Mouse (Mus musculus) splenic B cell, adult 2 months (primary cell): ENCODE measurements around the gene P3h4.

Source experiments
- DNase-seq: peaks from one replicate; pipeline ENCODE4 v3.0.0-alpha.2; 2011; ENCODE audit warnings: low read depth, low spot score
- H3K27me3 ChIP-seq: 2 replicates; pipeline ENCODE4 v1.6.1; 2012; ENCODE audit warnings: mild to moderate bottlenecking, low read length, moderate library complexity, mixed read lengths; ENCODE audit not compliant: control insufficient read depth, poor library complexity, insufficient read depth, severe bottlenecking
- H3K36me3 ChIP-seq: 2 replicates; pipeline ENCODE4 v1.6.1; 2012; ENCODE audit warnings: mild to moderate bottlenecking, low read length, moderate library complexity, mixed read lengths; ENCODE audit not compliant: control insufficient read depth, poor library complexity, insufficient read depth, severe bottlenecking

P3h4 gene

GRCm38 (mm10) chr11:100389931-100390445 is 24.6 kb downstream of the P3h4 start:
- H3K27me3 ChIP-seq, result no peaks in the 10 kb centered on the region; the same call in 1 of the 2 replicates
- no peaks in the 10 kb centered on the region for H3K36me3 ChIP-seq
- DNase-seq, result no peak

GRCm38 (mm10) chr11:100388588-100388987 is 26.0 kb downstream of the P3h4 start:
- Histone ChIP-seq H3K36me3 (no peaks in the 10 kb centered on the region), H3K27me3 (no peaks in the 10 kb centered on the region)
- DNase-seq, result no peak

- no peak for DNase-seq
- no peaks in the 10 kb centered on the region for H3K27me3 ChIP-seq
Observed at GRCm38 (mm10) chr11:100387589-100388375, 26.9 kb downstream of the P3h4 start.

GRCm38 (mm10) chr11:100387111-100387510 is 27.5 kb downstream of the P3h4 start:
- DNase-seq, result no peak
- no peaks in the 10 kb centered on the region for H3K36me3 ChIP-seq

More at GRCm38 (mm10) chr11:100387589-100388375, 26.9 kb downstream of the P3h4 start:
- H3K36me3 ChIP-seq, result no peaks in the 10 kb centered on the region

GRCm38 (mm10) chr11:100386586-100386985 is 28.1 kb downstream of the P3h4 start:
- DNase-seq, result no peak
- H3K27me3 ChIP-seq, result no peaks in the 10 kb centered on the region
- no peaks in the 10 kb centered on the region for H3K36me3 ChIP-seq

More at GRCm38 (mm10) chr11:100387111-100387510, 27.5 kb downstream of the P3h4 start:
- H3K27me3 ChIP-seq, result no peaks in the 10 kb centered on the region

GRCm38 (mm10) chr11:100385016-100385415 is 29.6 kb downstream of the P3h4 start:
- Histone ChIP-seq H3K36me3 (no peaks in the 10 kb centered on the region), H3K27me3 (no peaks in the 10 kb centered on the region)
- no peak for DNase-seq

GRCm38 (mm10) chr11:100382682-100383081 is 32.0 kb downstream of the P3h4 start:
- H3K36me3 ChIP-seq, result no peaks in the 10 kb centered on the region
- H3K27me3 ChIP-seq, result no peaks in the 10 kb centered on the region
- no peak for DNase-seq

- Histone ChIP-seq H3K27me3 (no peaks in the 10 kb centered on the region), H3K36me3 (no peaks in the 10 kb centered on the region)
- DNase-seq, result no peak
Observed at GRCm38 (mm10) chr11:100379311-100379710, 35.3 kb downstream of the P3h4 start.

GRCm38 (mm10) chr11:100378446-100378845 is 36.2 kb downstream of the P3h4 start:
- Histone ChIP-seq H3K27me3 (no peaks in the 10 kb centered on the region), H3K36me3 (no peaks in the 10 kb centered on the region)
- no peak for DNase-seq

- DNase-seq, result no peak
- Histone ChIP-seq H3K27me3 (no peaks in the 10 kb centered on the region), H3K36me3 (no peaks in the 10 kb centered on the region)
Observed at GRCm38 (mm10) chr11:100377989-100378388, 36.6 kb downstream of the P3h4 start.

GRCm38 (mm10) chr11:100376746-100377389 is 37.8 kb downstream of the P3h4 start:
- no peak for DNase-seq
- H3K36me3 ChIP-seq, result no peaks in the 10 kb centered on the region
- no peaks in the 10 kb centered on the region for H3K27me3 ChIP-seq

GRCm38 (mm10) chr11:100376005-100376404 is 38.6 kb downstream of the P3h4 start:
- no peak for DNase-seq
- Histone ChIP-seq H3K36me3 (no peaks in the 10 kb centered on the region), H3K27me3 (no peaks in the 10 kb centered on the region)

GRCm38 (mm10) chr11:100375127-100375526 is 39.5 kb downstream of the P3h4 start:
- Histone ChIP-seq H3K36me3 (no peaks in the 10 kb centered on the region), H3K27me3 (no peaks in the 10 kb centered on the region)
- no peak for DNase-seq

GRCm38 (mm10) chr11:100371981-100372558 is 42.6 kb downstream of the P3h4 start:
- Histone ChIP-seq H3K27me3 (no peaks in the 10 kb centered on the region), H3K36me3 (no peaks in the 10 kb centered on the region)
- DNase-seq, result no peak

- no peaks in the 10 kb centered on the region for H3K36me3 ChIP-seq
- no peaks in the 10 kb centered on the region for H3K27me3 ChIP-seq
- no peak for DNase-seq
Observed at GRCm38 (mm10) chr11:100369822-100370221, 44.8 kb downstream of the P3h4 start.
